Mouse (Mus musculus) lung, adult 2 months (tissue): ENCODE measurements around the gene Ppp1r13l.

ENCODE experiments used
- CTCF ChIP-seq: fragments of 200-500 bp; IDR thresholded peaks from 2 replicates; pipeline ENCODE4 v1.5.1; 2011; ENCODE audit warnings: mild to moderate bottlenecking, low read length, control low read depth; ENCODE audit not compliant: insufficient read depth
- POLR2A ChIP-seq: fragments of 200-500 bp; IDR thresholded peaks from 2 replicates; pipeline ENCODE4 v1.6.1; 2011; ENCODE audit warnings: low read depth, mild to moderate bottlenecking, control low read depth, low read length, borderline replicate concordance; ENCODE audit errors: extremely low read depth

DNA sequence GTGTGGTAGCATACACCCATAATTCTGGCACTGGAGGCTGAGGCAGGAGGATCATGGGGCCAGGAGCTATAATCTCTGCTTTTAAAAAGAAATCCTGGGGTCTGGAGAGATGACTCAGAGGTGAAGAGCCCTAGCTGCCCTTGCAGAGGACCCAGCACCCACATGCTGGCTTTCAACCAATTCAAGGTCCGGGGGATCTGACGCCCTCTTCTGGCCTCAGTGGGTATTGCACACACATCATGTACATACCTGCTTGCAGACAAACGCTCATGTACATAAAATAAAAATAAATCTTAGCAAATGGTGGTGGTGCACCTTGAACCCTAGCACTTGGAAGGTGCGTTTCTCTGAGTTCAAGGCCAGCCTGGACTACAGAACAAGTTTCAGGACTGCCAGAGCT lies 41.4 kb downstream of the Ppp1r13l start:
- TF ChIP-seq CTCF (no peak), POLR2A (no peak)
